Mouse (Mus musculus): ENCODE data around the gene Nacad.
"Not testable (repeated sequence)": the region's sequence is repeated elsewhere in the genome, so short reads cannot be mapped to it uniquely, and the experiment has no call there.

Nacad gene

DNA sequence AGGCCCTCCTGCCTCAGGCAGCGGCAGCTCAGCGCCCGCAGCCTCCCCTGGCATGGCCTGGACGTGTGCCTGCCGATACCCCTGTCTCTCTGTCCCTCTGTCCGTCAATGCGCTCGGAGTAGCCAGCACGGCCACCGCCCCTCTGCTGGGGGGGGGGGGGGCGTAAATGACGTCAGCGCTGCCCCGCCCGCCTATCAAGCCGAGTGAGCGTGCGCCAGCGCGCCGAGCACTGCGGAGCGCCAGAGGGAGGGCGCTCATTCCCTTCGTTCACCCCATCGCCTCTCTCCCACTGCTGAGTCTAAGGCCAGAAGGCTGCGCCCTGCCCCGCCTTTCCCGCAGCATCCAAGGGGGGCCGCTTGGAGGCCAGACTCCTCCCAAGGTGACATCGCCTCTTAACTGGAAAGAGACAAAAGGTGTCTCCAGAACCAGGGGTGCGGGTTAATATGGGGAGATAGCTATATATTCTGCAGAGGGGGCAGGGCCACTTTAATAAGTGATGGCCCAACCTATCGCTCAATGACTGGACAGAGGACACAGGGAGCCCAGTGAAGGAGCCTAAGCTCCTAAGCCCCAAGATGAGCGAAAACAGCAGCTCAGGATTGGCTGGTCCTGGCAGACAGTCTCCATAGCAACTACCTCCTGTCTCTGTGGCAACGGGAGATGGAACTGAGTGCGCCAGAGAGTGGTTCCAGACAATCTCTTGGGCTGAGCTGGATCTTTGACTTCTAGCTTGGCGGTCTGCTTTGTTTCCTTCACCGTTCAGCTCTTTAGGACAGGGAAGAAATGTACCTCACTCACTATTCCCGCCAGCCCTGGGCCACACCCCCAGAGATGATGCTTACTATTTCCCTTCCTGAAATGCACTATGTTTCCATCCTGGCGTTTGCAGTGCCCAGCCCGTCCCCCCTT lies at the start of gene Nacad:
Gene Nacad (minus strand): TSS at position 563 of the 909 bp plus-strand sequence.
- DNase-seq (ENCODE audit: low spot score), result peak; percentile 81

GRCm38 (mm10) chr11:6654903-6655302 lies 49.0 kb upstream of the Nacad start:
- DNase-seq (ENCODE audit: low spot score), result peak; percentile 96

GRCm38 (mm10) chr11:6652978-6653377 lies 47.1 kb upstream of the Nacad start:
- not testable (repeated sequence) for DNase-seq (ENCODE audit: low spot score)

DNA sequence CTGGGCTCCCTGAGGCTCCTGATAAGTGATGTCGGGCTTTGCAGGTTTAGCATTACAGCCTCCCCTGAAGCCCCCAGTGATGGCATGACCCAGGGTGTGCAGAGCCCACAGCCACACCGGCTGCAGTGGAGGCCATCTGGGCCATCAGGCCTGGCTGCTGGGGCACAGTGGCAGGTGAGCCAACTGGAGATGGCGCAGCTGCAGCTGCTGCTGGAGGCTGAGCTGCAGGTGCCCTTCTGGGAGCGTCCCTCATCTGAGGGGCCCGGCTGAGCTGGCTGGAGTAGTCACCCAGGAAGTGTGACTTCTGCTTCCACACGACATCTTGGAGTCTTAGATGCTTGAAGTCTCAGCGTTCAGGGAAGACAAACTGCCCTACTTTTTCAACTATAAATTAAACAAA lies 44.7 kb upstream of the Nacad start:
- DNase-seq (ENCODE audit: low spot score), result no peak

- no peak for DNase-seq (ENCODE audit: low spot score)
These were observed 42.2 kb upstream of the Nacad start for GRCm38 (mm10) chr11:6647831-6648724.

GRCm38 (mm10) chr11:6644566-6644965 lies 38.7 kb upstream of the Nacad start:
- DNase-seq (ENCODE audit: low spot score), result peak; percentile 42

- no peak for DNase-seq (ENCODE audit: low spot score)
These were observed 33.2 kb upstream of the Nacad start for GRCm38 (mm10) chr11:6639072-6639471.

- DNase-seq (ENCODE audit: low spot score), result no peak
These were observed 32.7 kb upstream of the Nacad start, which contains the start of gene Wap for GRCm38 (mm10) chr11:6638537-6638936. Gene Wap (minus strand): TSS chr11:6638637.

DNA sequence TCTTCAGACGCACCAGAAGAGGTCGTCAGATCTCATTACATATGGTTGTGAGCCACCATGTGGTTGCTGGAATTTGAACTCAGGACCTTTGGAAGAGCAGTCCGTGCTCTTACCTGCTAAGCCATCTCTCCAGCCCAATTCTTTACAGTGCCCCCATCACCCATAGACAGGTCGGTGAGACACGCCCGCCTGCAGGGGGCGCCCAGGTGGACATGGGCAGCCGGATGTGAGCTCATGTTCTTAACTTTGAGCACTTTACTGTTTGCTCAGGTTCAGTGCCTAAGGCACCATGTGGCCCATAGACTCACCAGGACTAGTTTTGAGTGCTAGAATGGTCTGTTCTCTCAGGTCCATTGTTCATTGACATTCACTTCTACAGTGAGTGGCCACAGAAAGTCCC lies 30.3 kb upstream of the Nacad start:
- DNase-seq (ENCODE audit: low spot score), result no peak

DNA sequence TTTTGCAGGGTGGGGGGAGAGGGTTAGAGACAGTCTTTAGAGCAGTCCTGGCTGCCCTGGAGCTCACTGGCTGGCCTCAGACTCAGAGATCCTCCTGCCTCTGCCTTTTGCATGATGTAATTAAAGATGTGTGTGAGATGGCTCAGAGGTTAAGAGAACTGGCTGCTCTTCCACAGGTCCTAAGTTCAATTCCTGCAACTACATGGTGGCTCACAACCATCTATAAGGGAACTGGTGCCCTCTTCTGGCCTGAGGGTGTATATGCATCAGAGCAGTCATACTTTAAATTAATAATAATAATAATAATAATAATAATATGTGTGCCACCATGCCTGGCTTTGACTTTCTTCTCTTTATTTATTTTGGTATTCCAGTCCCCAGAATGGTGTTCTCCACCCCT lies 23.8 kb upstream of the Nacad start:
- peak; percentile 61 for DNase-seq (ENCODE audit: low spot score)

DNA sequence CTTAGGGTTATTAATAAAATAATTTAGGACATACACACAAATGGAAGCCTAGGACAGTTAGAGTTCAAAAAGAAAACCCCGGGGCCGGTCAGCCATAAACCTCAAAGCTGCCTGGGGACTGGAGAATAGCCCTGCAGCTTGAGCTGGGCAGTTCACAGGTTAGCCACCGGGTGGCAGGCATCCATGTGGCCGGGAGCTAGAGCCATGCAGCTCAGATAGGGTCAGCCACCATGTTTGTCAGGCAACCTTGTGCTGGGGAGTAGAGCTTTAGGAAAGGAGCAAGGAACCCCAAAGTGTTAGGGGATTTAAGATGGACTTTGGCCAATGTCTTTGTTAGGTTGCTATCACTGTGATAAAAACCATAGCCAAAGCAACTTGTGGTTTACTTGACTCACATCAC lies 22.7 kb upstream of the Nacad start:
- DNase-seq (ENCODE audit: low spot score), result peak; percentile 75

DNA sequence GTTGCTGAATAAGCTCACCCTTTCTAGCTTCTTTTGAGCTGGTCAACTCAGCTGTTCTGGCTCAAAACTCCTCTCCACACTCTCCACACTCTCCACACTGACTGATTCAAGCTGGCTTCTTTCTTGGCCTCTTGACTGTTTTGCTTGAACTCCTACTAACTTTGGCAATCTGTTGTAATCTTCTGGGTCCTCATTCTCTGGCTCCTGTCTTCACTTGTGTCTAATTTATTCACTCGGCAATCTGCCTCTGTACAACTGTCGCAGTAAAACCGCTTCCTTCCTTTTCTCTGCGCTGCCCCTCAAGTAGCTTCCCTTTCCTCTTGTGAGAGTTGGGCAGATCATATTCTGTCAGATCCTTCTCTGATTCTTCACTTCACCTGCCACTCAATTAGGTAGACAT lies 21.9 kb upstream of the Nacad start:
- no peak for DNase-seq (ENCODE audit: low spot score)

DNA sequence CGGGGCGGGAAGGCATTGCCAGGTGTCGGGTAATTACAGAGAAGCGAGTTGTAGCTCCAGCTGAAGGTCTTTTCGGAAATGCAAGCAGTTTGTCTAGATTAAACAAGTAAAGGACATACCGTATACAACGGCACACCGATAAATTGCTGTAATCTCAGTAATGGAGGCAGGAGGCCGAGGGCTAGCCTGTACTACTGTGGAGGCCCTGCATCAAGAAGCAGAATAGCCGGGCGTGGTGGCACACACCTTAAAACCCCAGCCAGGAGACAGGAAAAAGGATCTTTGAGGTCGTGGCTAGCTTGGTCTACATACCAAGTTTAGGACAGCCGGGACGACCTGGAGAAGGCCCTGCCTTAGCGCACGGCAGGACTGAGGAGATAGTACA lies 20.5 kb upstream of the Nacad start:
- DNase-seq (ENCODE audit: low spot score), result no peak

GRCm38 (mm10) chr11:6625478-6626387 lies 19.9 kb upstream of the Nacad start, which contains the start of gene Tbrg4:
Gene Tbrg4 (minus strand): TSS chr11:6626067.
- peak; percentile 97 for DNase-seq (ENCODE audit: low spot score)

GRCm38 (mm10) chr11:6624619-6625382 lies 18.9 kb upstream of the Nacad start:
- no peak for DNase-seq (ENCODE audit: low spot score)

DNA sequence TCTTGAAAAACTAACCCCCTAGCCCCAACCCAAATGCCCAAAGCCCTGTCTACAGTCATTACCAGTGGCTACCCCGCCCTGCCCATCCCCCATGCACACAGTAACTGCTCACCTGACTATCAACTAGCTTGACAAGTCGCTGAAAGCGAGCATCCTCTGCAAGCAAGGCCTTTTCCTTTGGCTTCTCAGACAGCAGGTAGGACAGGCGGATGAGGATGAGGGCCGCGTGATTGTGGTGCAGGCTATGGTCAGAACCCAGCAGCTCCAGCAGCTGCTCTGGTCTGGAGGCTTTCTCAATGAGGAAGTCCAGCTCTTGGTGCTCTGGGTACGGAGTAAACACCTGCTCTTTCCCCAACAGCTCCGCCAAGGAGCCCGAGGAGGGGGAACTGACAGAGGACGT lies 17.9 kb upstream of the Nacad start:
- no peak for DNase-seq (ENCODE audit: low spot score)

GRCm38 (mm10) chr11:6615250-6616205 lies 9.7 kb upstream of the Nacad start:
- DNase-seq (ENCODE audit: low spot score), result no peak

GRCm38 (mm10) chr11:6605021-6605481 lies 802 bp downstream of the Nacad start:
- peak; percentile 39 for DNase-seq (ENCODE audit: low spot score)

GRCm38 (mm10) chr11:6604604-6604936 lies 1.3 kb downstream of the Nacad start:
- no peak for DNase-seq (ENCODE audit: low spot score)
